Mouse (Mus musculus) layer of hippocampus, adult 2 months (tissue): ENCODE measurements around the gene Nfyc. TPM values are rescaled to one million over a fixed set of nuclear protein-coding genes. Genes with fewer than 3 reads are reported as not detected.

Source experiments
- DNase-seq, 2 experiments: peaks; one replicate each; pipeline ENCODE4 v3.0.0; 2022; ENCODE audit warnings: low spot score in 2 of 2
- H3K27ac ChIP-seq: fragments of 200-600 bp; 2 replicates; pipeline ENCODE4 v1.8.1; 2022
- H3K4me3 ChIP-seq: fragments of 200-600 bp; 2 replicates; pipeline ENCODE4 v1.8.1; 2022; ENCODE audit warnings: mild to moderate bottlenecking
- CTCF ChIP-seq: fragments of 200-600 bp; conservative IDR thresholded peaks from 2 replicates; pipeline ENCODE4 v1.8.1; 2022; ENCODE audit warnings: antibody characterized with exemption, mild to moderate bottlenecking, moderate library complexity
- microRNA-seq, 2 experiments: library from miRNA; unstranded; fragments of <30 nt; microRNA quantifications; one replicate each; pipeline ENCODE4 v1.2.0; 2021
- total RNA-seq, 2 experiments: library from RNA; stranded (reverse); gene quantifications; 2 replicates each; pipeline ENCODE4 v1.2.3; 2021

Nfyc gene
- total RNA-seq, 2 experiments from 2014 or later = 46.4 to 47.1 TPM

- 0 out of 2 replicates have a peak overlapping the region, but pooled peaks have one; percentile 62 for H3K27ac ChIP-seq
- TF ChIP-seq CTCF = no peak
- H3K4me3 ChIP-seq = peak overlapping the region; percentile 46
Measured at GRCm38 (mm10) chr4:120716765-120717164, 114.6 kb downstream of the Nfyc start.

GRCm38 (mm10) chr4:120716141-120716571 is 115.2 kb downstream of the Nfyc start:
- DNase-seq = peak; percentile 36 to 43
- no peak overlapping the region for H3K27ac ChIP-seq
- peak overlapping the region; percentile 46 for H3K4me3 ChIP-seq
- no peak for TF ChIP-seq CTCF

More at GRCm38 (mm10) chr4:120716765-120717164, 114.6 kb downstream of the Nfyc start:
- no peak for DNase-seq

- no peak for TF ChIP-seq CTCF
- H3K27ac ChIP-seq = no peak overlapping the region
Measured at GRCm38 (mm10) chr4:120713856-120714497, 117.4 kb downstream of the Nfyc start.

GRCm38 (mm10) chr4:120713021-120713420 is 118.4 kb downstream of the Nfyc start:
- no peak for TF ChIP-seq CTCF
- DNase-seq = no peak
- Histone ChIP-seq H3K4me3 (no peak overlapping the region), H3K27ac (no peak overlapping the region)

More at GRCm38 (mm10) chr4:120713856-120714497, 117.4 kb downstream of the Nfyc start:
- DNase-seq = peak in 1 of 2 experiments; percentile 41
- H3K4me3 ChIP-seq = no peak overlapping the region

GRCm38 (mm10) chr4:120712236-120712635 is 119.1 kb downstream of the Nfyc start:
- no peak for TF ChIP-seq CTCF
- no peak for DNase-seq
- no peak overlapping the region for H3K4me3 ChIP-seq
- no peak overlapping the region for H3K27ac ChIP-seq

Small RNA genes lying within 50 kb of the gene (microRNA-seq; reads per million reads assigned to microRNA genes)
- gene Gm23936 = 0 reads per million in 2 experiments
- 164 to 167 reads per million in 2 experiments for gene Mir30c-1
- 0 reads per million in 2 experiments for gene Mir30e
- gene Mir30f = 0 reads per million in 2 experiments

Other genes starting within 250 kb of the Nfyc start
- not detected for gene Gm8439, start 242.8 kb downstream of the Nfyc start, total RNA-seq
- gene Cited4, start 165.0 kb downstream of the Nfyc start, total RNA-seq = 1 to 10 TPM; 2.0 TPM
- 1 to 10 TPM; 4.2 to 4.3 TPM for gene Kcnq4, start 83.0 kb downstream of the Nfyc start, total RNA-seq
- 10 to 100 TPM; 25.9 to 30.0 TPM for gene Rims3, start 23.2 kb upstream of the Nfyc start, total RNA-seq
- 10 to 100 TPM in 1 of 2 experiments, 1 to 10 TPM in 1; 9.4 to 12.6 TPM for gene Exo5, start 93.4 kb upstream of the Nfyc start, total RNA-seq
- 1 to 10 TPM; 1.5 to 1.7 TPM for gene Zfp69, start 120.1 kb upstream of the Nfyc start, total RNA-seq
- 100 to 1,000 TPM; 152 to 166 TPM for gene Smap2, start 185.7 kb upstream of the Nfyc start, total RNA-seq
- gene Col9a2, start 207.8 kb upstream of the Nfyc start, total RNA-seq = 1 to 10 TPM; 2.8 to 5.0 TPM